Mouse (Mus musculus) thymus, adult 2 months (tissue): ENCODE results near the gene Rnase11. TPM values are rescaled to one million over a fixed set of nuclear protein-coding genes. Genes with fewer than 3 reads are reported as not detected.

Experiments
- DNase-seq: peaks from one replicate; pipeline ENCODE4 v3.0.0; 2021
- H3K27ac ChIP-seq: fragments of 200-500 bp; 2 replicates; pipeline ENCODE4 v1.5.1; 2012; ENCODE audit warnings: low read length, control low read depth; ENCODE audit not compliant: control insufficient read depth, insufficient read depth
- H3K27me3 ChIP-seq: fragments of 200-500 bp; 2 replicates; pipeline ENCODE4 v1.6.1; 2012; ENCODE audit warnings: mild to moderate bottlenecking, low read length, moderate library complexity, mixed read lengths; ENCODE audit not compliant: control insufficient read depth, insufficient read depth
- H3K36me3 ChIP-seq: fragments of 200-500 bp; 2 replicates; pipeline ENCODE4 v1.6.1; 2012; ENCODE audit warnings: mild to moderate bottlenecking, low read length, moderate library complexity; ENCODE audit not compliant: control insufficient read depth, insufficient read depth
- H3K4me1 ChIP-seq: fragments of 200-500 bp; replicated peaks from 2 replicates; pipeline ENCODE4 v1.6.1; 2012; ENCODE audit warnings: low read length; ENCODE audit not compliant: control insufficient read depth, insufficient read depth
- H3K4me3 ChIP-seq: fragments of 200-500 bp; 2 replicates; pipeline ENCODE4 v1.5.1; 2012; ENCODE audit warnings: mild to moderate bottlenecking, low read length, control low read depth, moderate library complexity; ENCODE audit not compliant: control insufficient read depth, insufficient read depth
- CTCF ChIP-seq: fragments of 200-500 bp; IDR thresholded peaks from 2 replicates; pipeline ENCODE4 v1.5.1; 2012; ENCODE audit warnings: mild to moderate bottlenecking, control low read depth, low read length, moderate library complexity, borderline replicate concordance; ENCODE audit not compliant: control insufficient read depth, poor library complexity, insufficient read depth; ENCODE audit errors: extremely low read depth
- POLR2A ChIP-seq: fragments of 200-500 bp; IDR thresholded peaks from 2 replicates; pipeline ENCODE4 v1.6.1; 2012; ENCODE audit warnings: mild to moderate bottlenecking, low read length, control low read depth, moderate library complexity; ENCODE audit not compliant: control insufficient read depth, poor library complexity, insufficient read depth; ENCODE audit errors: extremely low read depth
- WGBS: fragments of 180-500 bp; shearing (Covaris S2); methylation state at CpG from one replicate; pipeline ENCODE4 v1.1.7; 2018; 5-methylcytosine and 5-hydroxymethylcytosine counted together
- polyA plus RNA-seq: library from polyadenylated mRNA; depleted of rRNA; stranded (reverse); fragments of >200 nt; gene quantifications from 2 replicates; pipeline ENCODE4 v1.2.3, GENCODE M21; 2012; rRNA removed

Rnase11 gene
- polyA plus RNA-seq, 1 experiment: not detected

- 95% methylated on average over 6 of the region's 6 CpGs for WGBS
- Histone ChIP-seq H3K27ac (no peak overlapping the region), H3K4me1 (no peaks in the 10 kb centered on the region; the same call in 1 of the 2 replicates), H3K36me3 (no peaks in the 10 kb centered on the region), H3K27me3 (no peaks in the 10 kb centered on the region), H3K4me3 (no peak overlapping the region)
- DNase-seq: no peak
- TF ChIP-seq CTCF (no peak), POLR2A (no peak)
Observed at GRCm38 (mm10) chr14:51009572-51009971, 40.4 kb downstream of the Rnase11 start.

GRCm38 (mm10) chr14:51008781-51009180 is 41.2 kb downstream of the Rnase11 start:
- no peak overlapping the region for H3K27ac ChIP-seq
- TF ChIP-seq POLR2A: no peak
- H3K27me3 ChIP-seq: no peaks in the 10 kb centered on the region
- no peak for DNase-seq
- H3K36me3 ChIP-seq: no peaks in the 10 kb centered on the region
- no peaks in the 10 kb centered on the region; the same call in 1 of the 2 replicates for H3K4me1 ChIP-seq
- WGBS: 79% methylated on average over 4 of the region's 4 CpGs
- H3K4me3 ChIP-seq: no peak overlapping the region

- peak overlapping the region; percentile 13; the same call in 1 of the 2 replicates for H3K27ac ChIP-seq
- 52% methylated on average over 13 of the region's 13 CpGs for WGBS
- TF ChIP-seq POLR2A (no peak), CTCF (no peak)
- no peak for DNase-seq
- no peaks in the 10 kb centered on the region for H3K27me3 ChIP-seq
- H3K4me3 ChIP-seq: no peak overlapping the region
- no peaks in the 10 kb centered on the region for H3K36me3 ChIP-seq
- no peaks in the 10 kb centered on the region; the same call in 1 of the 2 replicates for H3K4me1 ChIP-seq
Observed at GRCm38 (mm10) chr14:51007914-51008713, 41.8 kb downstream of the Rnase11 start.

GRCm38 (mm10) chr14:51007152-51007801 is 42.7 kb downstream of the Rnase11 start, which contains the start of gene Rnase10:
TSS of gene Rnase10 (plus strand) at chr14:51007751.
- WGBS: 83% methylated on average over 8 of the region's 8 CpGs
- Histone ChIP-seq H3K27ac (peak within 1 kb of the TSS; percentile 13; the same call in 1 of the 2 replicates), H3K4me3 (no peak within 1 kb of the TSS), H3K27me3 (no peaks in the 10 kb centered on the region), H3K4me1 (no peaks in the 10 kb centered on the region; the same call in 1 of the 2 replicates), H3K36me3 (no peaks in the 10 kb centered on the region)
- no peak for TF ChIP-seq CTCF
- TF ChIP-seq POLR2A: no peak
- no peak for DNase-seq

Other genes with a start within 250 kb of the Rnase11 start
- not detected in 2 replicates for gene Ccnb1ip1, start 242.4 kb downstream of the Rnase11 start, polyA plus RNA-seq
- gene Parp2, start 242.3 kb downstream of the Rnase11 start, polyA plus RNA-seq: 24.6 and 25.3 TPM in 2 replicates
- gene Tep1, start 179.6 kb downstream of the Rnase11 start, polyA plus RNA-seq: 29.0 and 32.2 TPM in 2 replicates
- 0.31 and 1.0 TPM in 2 replicates for gene Klhl33, start 152.7 kb downstream of the Rnase11 start, polyA plus RNA-seq
- gene Osgep, start 125.3 kb downstream of the Rnase11 start, polyA plus RNA-seq: 131 and 143 TPM in 2 replicates
- 44.5 and 54.1 TPM in 2 replicates for gene Apex1, start 125.2 kb downstream of the Rnase11 start, polyA plus RNA-seq
- gene Pip4p1, start 119.3 kb downstream of the Rnase11 start, polyA plus RNA-seq: 90.8 and 93.2 TPM in 2 replicates
- 29.1 and 33.6 TPM in 2 replicates for gene Pnp, start 119.1 kb downstream of the Rnase11 start, polyA plus RNA-seq
- 20.1 and 27.8 TPM in 2 replicates for gene Gm49342, start 105.6 kb downstream of the Rnase11 start, polyA plus RNA-seq
- 0.71 and 0.93 TPM in 2 replicates for gene Pnp2, start 94.2 kb downstream of the Rnase11 start, polyA plus RNA-seq
- gene Rnase10, start 42.4 kb downstream of the Rnase11 start, polyA plus RNA-seq: 0.05 and 0.13 TPM in 2 replicates
- not detected in 2 replicates for gene Rnase9, start 8.3 kb downstream of the Rnase11 start, polyA plus RNA-seq
- 0.31 and 0.49 TPM in 2 replicates for gene Rnase12, start 7.5 kb upstream of the Rnase11 start, polyA plus RNA-seq
- 0.11 TPM in 1 of 2 replicates, not detected in the other for gene Olfr750, start 24.3 kb upstream of the Rnase11 start, polyA plus RNA-seq
- 33.2 and 52.1 TPM in 2 replicates for gene Rnase4, start 40.9 kb upstream of the Rnase11 start, polyA plus RNA-seq
- gene Ang, start 41.0 kb upstream of the Rnase11 start, polyA plus RNA-seq: 5.3 and 7.5 TPM in 2 replicates
- not detected in 2 replicates for gene Eddm3b, start 64.3 kb upstream of the Rnase11 start, polyA plus RNA-seq
- gene Rnase6, start 73.7 kb upstream of the Rnase11 start, polyA plus RNA-seq: 14.2 and 19.1 TPM in 2 replicates
- 5.2 and 6.4 TPM in 2 replicates for gene Rnase1, start 96.6 kb upstream of the Rnase11 start, polyA plus RNA-seq
- not detected in 2 replicates for gene Rnase2b, start 112.1 kb upstream of the Rnase11 start, polyA plus RNA-seq
- gene Ang2, start 149.0 kb upstream of the Rnase11 start, polyA plus RNA-seq: 0.20 and 0.45 TPM in 2 replicates
- not detected in 2 replicates for gene Ear14, start 153.2 kb upstream of the Rnase11 start, polyA plus RNA-seq
- 1.1 and 1.8 TPM in 2 replicates for gene Rnase2a, start 205.9 kb upstream of the Rnase11 start, polyA plus RNA-seq